Mouse (Mus musculus): ENCODE data around the gene Abcd2.

GRCm38 (mm10) chr15:91104934-91105333 lies 86.7 kb downstream of the Abcd2 start:
- no peak for TF ChIP-seq POLR2A (IDR thresholded peaks at IDR 0.05; ENCODE audit: insufficient read depth, low read depth, low read length)
- no peak for TF ChIP-seq CTCF (IDR thresholded peaks at IDR 0.05; ENCODE audit: insufficient read depth, low read depth, low read length)

Measured in olfactory bulb, adult 2 months (tissue).